Mouse (Mus musculus): ENCODE results near the gene Lix1.

DNA sequence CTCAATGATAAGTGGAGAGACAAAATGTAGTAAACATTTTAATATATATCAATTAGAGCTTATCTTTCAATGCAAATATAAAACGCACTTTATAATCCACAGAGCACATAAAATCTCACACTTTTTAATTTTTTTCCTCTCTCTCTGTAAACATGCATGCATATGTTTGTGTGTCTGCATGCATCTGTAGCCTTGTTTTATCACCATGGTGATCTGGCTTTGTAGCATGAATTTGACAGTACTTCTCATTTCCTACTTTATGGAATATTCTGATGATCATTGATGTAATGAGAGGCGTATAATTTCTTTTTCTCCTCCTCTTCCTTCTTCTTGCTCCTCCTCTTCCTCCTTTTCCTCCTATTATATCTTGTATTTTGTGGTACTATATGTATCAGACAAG lies 9.7 kb downstream of the Lix1 start:
- no peak for TF ChIP-seq POLR2A (IDR thresholded peaks at IDR 0.05; ENCODE audit: extremely low read depth, insufficient read depth, low read length)
- TF ChIP-seq CTCF (IDR thresholded peaks at IDR 0.05; ENCODE audit: extremely low read depth, insufficient read depth, low read length): no peak

All from cortical plate, adult 2 months (tissue).